Mouse (Mus musculus) kidney, adult 9 months (tissue): ENCODE data around the gene Ddx18.

Experiments
- DNase-seq: peaks from one replicate; pipeline ENCODE4 v3.0.0; 2022

Ddx18 gene

GRCm38 (mm10) chr1:121527061-121527460 is 40.7 kb downstream of the Ddx18 start:
- no peak for DNase-seq

- no peak for DNase-seq
These were observed 49.2 kb downstream of the Ddx18 start for GRCm38 (mm10) chr1:121518609-121519008.

DNA sequence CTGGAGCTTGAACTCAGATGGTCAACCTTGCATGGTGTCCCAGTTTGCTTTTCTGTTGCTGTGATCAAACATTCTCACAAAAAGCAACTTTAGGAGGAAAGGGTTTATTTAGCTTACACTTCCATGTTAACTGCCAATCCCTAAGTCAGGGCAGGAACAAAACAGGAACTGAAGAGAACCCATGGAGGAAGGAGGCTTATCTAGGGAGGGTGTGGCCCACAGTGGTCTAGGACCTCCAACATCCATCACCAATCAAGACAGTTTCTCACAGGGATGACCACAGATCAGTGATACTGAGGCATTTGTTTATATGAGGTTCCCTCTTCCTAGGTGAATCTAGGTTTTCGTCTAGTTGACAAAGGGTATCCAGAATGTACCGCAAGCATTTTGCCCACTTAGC is 55.8 kb downstream of the Ddx18 start:
- DNase-seq: no peak

DNA sequence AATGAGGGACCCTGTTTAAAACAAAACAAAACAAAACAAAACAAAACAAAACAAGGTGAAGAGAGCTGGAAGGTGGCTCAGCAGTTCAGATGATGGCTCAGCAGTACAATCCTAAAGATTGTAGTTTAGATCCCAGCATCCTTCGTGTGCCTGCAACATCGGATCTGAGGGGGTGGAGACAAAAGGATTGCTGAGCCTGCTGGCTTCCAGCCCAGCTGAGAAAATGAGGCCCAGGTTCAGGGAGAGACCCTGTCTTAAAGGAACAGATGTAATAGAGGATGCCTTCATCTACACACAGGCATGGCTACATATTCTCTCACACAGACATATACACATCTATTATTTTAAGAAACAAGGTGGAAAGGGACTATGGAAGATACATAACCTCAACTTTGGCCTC is 56.6 kb downstream of the Ddx18 start:
- no peak for DNase-seq

GRCm38 (mm10) chr1:121510420-121511140 is 57.2 kb downstream of the Ddx18 start:
- no peak for DNase-seq

GRCm38 (mm10) chr1:121508729-121509128 is 59.1 kb downstream of the Ddx18 start:
- DNase-seq: no peak
